Mouse (Mus musculus) kidney, embryonic 16.5 days (tissue): ENCODE data around the gene Kat6b. TPM values are rescaled to one million over a fixed set of nuclear protein-coding genes. Genes with fewer than 3 reads are reported as not detected.
A peak's percentile ranks its signal among the peaks of the same experiment; 100 is the strongest.

Experiments
- ATAC-seq: fragments of 200-750 bp; cut with Nextera tagmentation; 2 replicates; pipeline ENCODE4 v1.8.0; 2017; ENCODE audit warnings: moderate TSS enrichment; ENCODE audit not compliant: low FRiP score, low TSS enrichment
- H3K27ac ChIP-seq: fragments of 300-500 bp; sonication (generic); 2 replicates; pipeline ENCODE4 v1.5.1; 2014; ENCODE audit warnings: low read length
- H3K27me3 ChIP-seq: fragments of 300-500 bp; sonication (generic); 2 replicates; pipeline ENCODE4 v1.6.1; 2014; ENCODE audit warnings: low read length, control low read depth, mixed read lengths; ENCODE audit not compliant: insufficient read depth
- H3K36me3 ChIP-seq: fragments of 300-500 bp; sonication (generic); 2 replicates; pipeline ENCODE4 v1.6.1; 2014; ENCODE audit warnings: low read length, control low read depth, mixed read lengths; ENCODE audit not compliant: insufficient read depth
- H3K4me1 ChIP-seq: fragments of 300-500 bp; sonication (generic); 2 replicates; pipeline ENCODE4 v1.6.1; 2014; ENCODE audit warnings: low read length, control low read depth, mixed read lengths; ENCODE audit not compliant: insufficient read depth
- H3K4me2 ChIP-seq: fragments of 300-500 bp; sonication (generic); replicated peaks from 2 replicates; pipeline ENCODE4 v1.6.1; 2014; ENCODE audit warnings: low read depth, low read length
- H3K4me3 ChIP-seq: fragments of 300-500 bp; sonication (generic); 2 replicates; pipeline ENCODE4 v1.5.1; 2014; ENCODE audit warnings: mild to moderate bottlenecking, low read length
- H3K9ac ChIP-seq: fragments of 300-500 bp; sonication (generic); replicated peaks from 2 replicates; pipeline ENCODE4 v1.6.1; 2014; ENCODE audit warnings: low read length
- H3K9me3 ChIP-seq: fragments of 300-500 bp; sonication (generic); 2 replicates; pipeline ENCODE4 v1.6.1; 2016; ENCODE audit warnings: low read length, control low read depth
- WGBS: fragments of 180-500 bp; shearing (Covaris S2); extraction: QIAGEN DNeasy Blood & Tissue Kit; methylation state at CpG from one replicate; pipeline ENCODE4 v1.1.7; 2014; 5-methylcytosine and 5-hydroxymethylcytosine counted together
- polyA plus RNA-seq: library from polyadenylated mRNA; unstranded; fragments of >200 nt; fragmentation: Nextera tagmentation; extraction: Ambion mirVana; gene quantifications from 2 replicates; pipeline ENCODE4 v1.2.1, GENCODE M21; 2015

Gene Kat6b
- polyA plus RNA-seq, 1 experiment from 2014 or later = 12.0 TPM

GRCm38 (mm10) chr14:21678509-21679285 is 197.5 kb downstream of the Kat6b start:
- Histone ChIP-seq H3K27ac (no peak overlapping the region), H3K9ac (no peak overlapping the region), H3K4me2 (no peak overlapping the region), H3K9me3 (no peaks in the 10 kb centered on the region), H3K4me3 (no peak overlapping the region), H3K27me3 (no peaks in the 10 kb centered on the region), H3K4me1 (peaks cover 21% of the 10 kb centered on the region), H3K36me3 (no peaks in the 10 kb centered on the region)
- ATAC-seq = no peak
- WGBS = 48% methylated on average over 7 of the region's 7 CpGs

- H3K36me3 ChIP-seq = no peaks in the 10 kb centered on the region
- ATAC-seq = 0 out of 2 replicates have a peak, but pooled peaks have one; percentile 13
- H3K9me3 ChIP-seq = no peaks in the 10 kb centered on the region
- no peaks in the 10 kb centered on the region for H3K27me3 ChIP-seq
- no peak overlapping the region for H3K4me3 ChIP-seq
- no peak overlapping the region for H3K9ac ChIP-seq
- peaks cover 19% of the 10 kb centered on the region for H3K4me1 ChIP-seq
- no peak overlapping the region for H3K4me2 ChIP-seq
- WGBS = 35% methylated on average over 8 of the region's 8 CpGs
- H3K27ac ChIP-seq = peak overlapping the region; percentile 7; the same call in 1 of the 2 replicates
Measured at GRCm38 (mm10) chr14:21679631-21680201, 198.5 kb downstream of the Kat6b start.

- H3K4me2 ChIP-seq = peak overlapping the region; percentile 49
- H3K4me3 ChIP-seq = peak overlapping the region; percentile 10; the same call in 1 of the 2 replicates
- H3K27me3 ChIP-seq = no peaks in the 10 kb centered on the region
- H3K27ac ChIP-seq = no peak overlapping the region
- H3K36me3 ChIP-seq = no peaks in the 10 kb centered on the region
- ATAC-seq = peak; percentile 52; the same call in 1 of the 2 replicates
- H3K4me1 ChIP-seq = peaks cover 29% of the 10 kb centered on the region
- under 1% methylated on average over 9 of the region's 9 CpGs for WGBS
- H3K9ac ChIP-seq = 0 out of 2 replicates have a peak overlapping the region, but pooled peaks have one; percentile 1
- no peaks in the 10 kb centered on the region for H3K9me3 ChIP-seq
Measured at GRCm38 (mm10) chr14:21682681-21683129, 201.5 kb downstream of the Kat6b start.

GRCm38 (mm10) chr14:21683834-21684233 is 202.6 kb downstream of the Kat6b start:
- Histone ChIP-seq H3K4me3 (no peak overlapping the region), H3K4me1 (peaks cover 29% of the 10 kb centered on the region), H3K36me3 (no peaks in the 10 kb centered on the region), H3K9ac (no peak overlapping the region), H3K27me3 (no peaks in the 10 kb centered on the region), H3K9me3 (no peaks in the 10 kb centered on the region), H3K27ac (no peak overlapping the region), H3K4me2 (no peak overlapping the region)
- WGBS = 89% methylated on average over 4 of the region's 4 CpGs
- ATAC-seq = no peak

- Histone ChIP-seq H3K9me3 (no peaks in the 10 kb centered on the region), H3K27ac (no peak overlapping the region), H3K4me3 (no peak overlapping the region), H3K27me3 (no peaks in the 10 kb centered on the region), H3K9ac (no peak overlapping the region), H3K4me2 (no peak overlapping the region), H3K4me1 (peaks cover 17% of the 10 kb centered on the region), H3K36me3 (no peaks in the 10 kb centered on the region)
- 73% methylated on average over 10 of the region's 10 CpGs for WGBS
- no peak for ATAC-seq
Measured at GRCm38 (mm10) chr14:21685411-21686146, 204.3 kb downstream of the Kat6b start.

- Histone ChIP-seq H3K4me3 (peak overlapping the region; percentile 44), H3K36me3 (no peaks in the 10 kb centered on the region), H3K4me1 (peaks cover 17% of the 10 kb centered on the region), H3K9ac (peak overlapping the region; percentile 49), H3K27me3 (no peaks in the 10 kb centered on the region), H3K4me2 (peak overlapping the region; percentile 68), H3K27ac (no peak overlapping the region), H3K9me3 (no peaks in the 10 kb centered on the region)
- WGBS = 8% methylated on average over 46 of the region's 49 CpGs
- ATAC-seq = peak; percentile 53; the same call in 1 of the 2 replicates
Measured at GRCm38 (mm10) chr14:21686376-21687279, 205.4 kb downstream of the Kat6b start.

GRCm38 (mm10) chr14:21691070-21691469 is 209.8 kb downstream of the Kat6b start:
- Histone ChIP-seq H3K4me1 (peaks cover 8% of the 10 kb centered on the region; the same call in 1 of the 2 replicates), H3K27ac (no peak overlapping the region), H3K27me3 (no peaks in the 10 kb centered on the region), H3K4me2 (no peak overlapping the region), H3K36me3 (no peaks in the 10 kb centered on the region), H3K9me3 (peaks cover 5% of the 10 kb centered on the region), H3K4me3 (no peak overlapping the region), H3K9ac (no peak overlapping the region)
- 72% methylated on average over 3 of the region's 3 CpGs for WGBS
- no peak for ATAC-seq

GRCm38 (mm10) chr14:21695020-21695419 is 213.8 kb downstream of the Kat6b start:
- no peak overlapping the region for H3K9ac ChIP-seq
- H3K4me3 ChIP-seq = no peak overlapping the region
- no peaks in the 10 kb centered on the region for H3K4me1 ChIP-seq
- no peaks in the 10 kb centered on the region for H3K27me3 ChIP-seq
- peaks cover 5% of the 10 kb centered on the region for H3K9me3 ChIP-seq
- H3K27ac ChIP-seq = no peak overlapping the region
- 69% methylated on average over 6 of the region's 6 CpGs for WGBS
- H3K4me2 ChIP-seq = no peak overlapping the region
- H3K36me3 ChIP-seq = no peaks in the 10 kb centered on the region
- no peak for ATAC-seq

GRCm38 (mm10) chr14:21696186-21696830 is 215.1 kb downstream of the Kat6b start:
- no peak overlapping the region for H3K4me2 ChIP-seq
- 84% methylated on average over 7 of the region's 7 CpGs for WGBS
- no peak overlapping the region for H3K4me3 ChIP-seq
- no peaks in the 10 kb centered on the region for H3K4me1 ChIP-seq
- no peak for ATAC-seq
- H3K27me3 ChIP-seq = no peaks in the 10 kb centered on the region
- H3K27ac ChIP-seq = no peak overlapping the region
- no peak overlapping the region for H3K9ac ChIP-seq
- no peaks in the 10 kb centered on the region for H3K36me3 ChIP-seq
- peaks cover 5% of the 10 kb centered on the region for H3K9me3 ChIP-seq
